Mouse (Mus musculus): ENCODE data around the gene Gm36864.
"Not testable (repeated sequence)": the region's sequence is repeated elsewhere in the genome, so short reads cannot be mapped to it uniquely, and the experiment has no call there.

Gm36864 gene

DNA sequence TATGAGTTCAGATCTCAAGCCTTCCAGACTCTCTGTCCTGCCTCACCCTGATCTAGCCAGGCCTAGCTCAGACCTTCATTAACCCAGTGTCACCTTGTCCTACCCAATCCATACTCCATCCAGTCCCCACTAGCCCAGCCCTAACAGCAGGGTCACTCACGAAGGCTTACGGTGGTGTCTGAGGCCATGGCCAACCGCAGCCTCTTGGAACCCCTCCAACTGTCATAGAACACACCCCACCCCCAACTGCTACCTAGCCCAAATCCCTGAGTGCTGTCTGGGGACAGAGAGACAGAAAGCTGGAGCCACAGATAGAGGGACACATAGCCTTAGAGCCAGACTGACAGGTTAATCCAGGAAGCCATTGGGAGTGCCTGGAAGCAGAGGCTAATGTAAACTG lies at the start of gene Gm36864:
Gm36864 (plus strand) TSS at position 269 of the 400 bp plus-strand sequence.
- no peak for DNase-seq

DNA sequence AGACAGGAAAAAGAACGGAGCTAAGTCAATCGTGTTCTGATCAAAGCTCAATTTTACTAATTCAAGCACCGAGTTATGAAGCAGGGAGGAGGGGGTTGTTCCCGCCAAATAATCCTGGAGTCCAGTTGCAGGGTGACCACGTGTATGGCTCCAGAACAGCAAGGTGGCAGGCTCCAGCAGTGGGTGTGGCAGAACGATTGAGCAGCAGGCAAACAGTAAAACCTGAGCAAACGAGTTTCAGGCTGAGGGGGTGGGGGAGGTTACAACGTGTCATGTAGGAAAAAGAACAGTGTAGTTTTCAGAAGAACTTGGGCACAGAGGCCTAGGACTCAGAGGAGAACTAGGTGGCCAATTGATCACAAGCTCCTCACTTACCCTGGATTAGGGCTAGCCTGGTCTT lies 49.5 kb upstream of the Gm36864 start:
- DNase-seq = peak in 1 of 2 experiments; percentile 65

DNA sequence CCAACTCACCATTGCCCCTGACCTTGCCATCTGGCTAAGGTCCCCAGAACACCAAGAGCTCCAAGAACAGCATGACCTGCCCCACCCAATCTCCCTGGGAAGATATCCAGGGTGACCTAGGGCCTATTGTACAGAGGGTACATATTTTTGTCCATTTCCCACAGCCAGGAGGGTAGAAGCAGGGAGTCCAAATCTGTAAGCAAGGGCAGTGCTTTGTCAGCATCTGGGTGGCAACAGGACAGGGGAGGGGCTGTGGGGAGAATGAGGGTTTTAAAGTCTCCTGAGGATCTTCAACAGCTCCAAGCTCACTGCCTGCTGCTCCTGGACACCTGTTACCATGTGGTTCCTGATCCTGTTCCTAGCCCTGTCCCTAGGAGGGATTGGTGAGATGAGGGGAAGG lies 48.0 kb upstream of the Gm36864 start, which contains the start of gene Klk1b24:
Klk1b24 (plus strand) TSS at position 301 of the 400 bp plus-strand sequence.
- not testable (repeated sequence) for DNase-seq

DNA sequence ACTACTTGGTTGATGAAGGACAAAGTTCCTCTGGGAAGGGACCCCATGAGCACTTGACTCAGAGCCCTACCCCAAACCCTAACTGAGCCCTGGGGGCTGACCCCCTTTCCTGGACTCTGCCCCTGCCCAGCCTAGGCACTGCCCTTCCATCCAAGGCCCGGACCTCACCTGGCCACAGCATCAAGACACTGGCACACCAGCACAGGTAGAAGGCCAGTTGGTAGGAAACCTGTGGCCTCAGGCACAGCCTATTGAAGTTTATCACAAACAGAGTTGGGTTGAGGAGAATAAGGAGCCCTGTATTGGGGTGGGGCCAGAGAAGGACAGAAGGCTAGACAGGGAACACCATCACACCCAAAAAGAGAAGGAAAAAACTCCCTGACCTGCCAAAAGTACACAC lies 42.5 kb upstream of the Gm36864 start:
- DNase-seq = not testable (repeated sequence)

DNA sequence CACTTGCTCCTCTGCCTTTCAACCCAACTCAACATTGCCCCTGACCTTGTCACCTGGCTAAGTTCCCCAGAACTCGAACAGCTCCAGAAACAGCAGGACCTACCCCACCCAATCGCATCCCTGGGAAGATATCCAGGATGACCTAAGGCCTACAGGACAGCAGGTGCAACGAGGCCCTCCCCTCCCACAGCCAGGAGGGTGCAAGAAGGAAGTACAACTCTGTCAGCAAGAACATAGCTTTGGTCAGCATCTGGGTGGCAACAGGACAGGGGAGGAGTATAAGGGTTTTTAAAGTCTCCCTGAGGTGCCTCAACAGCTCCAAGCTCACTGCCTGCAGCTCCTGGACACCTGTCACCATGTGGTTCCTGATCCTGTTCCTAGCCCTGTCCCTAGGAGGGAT lies 38.1 kb upstream of the Gm36864 start, which contains the start of gene Klk1b3:
Klk1b3 (plus strand) TSS at position 301 of the 400 bp plus-strand sequence.
- no peak for DNase-seq

DNA sequence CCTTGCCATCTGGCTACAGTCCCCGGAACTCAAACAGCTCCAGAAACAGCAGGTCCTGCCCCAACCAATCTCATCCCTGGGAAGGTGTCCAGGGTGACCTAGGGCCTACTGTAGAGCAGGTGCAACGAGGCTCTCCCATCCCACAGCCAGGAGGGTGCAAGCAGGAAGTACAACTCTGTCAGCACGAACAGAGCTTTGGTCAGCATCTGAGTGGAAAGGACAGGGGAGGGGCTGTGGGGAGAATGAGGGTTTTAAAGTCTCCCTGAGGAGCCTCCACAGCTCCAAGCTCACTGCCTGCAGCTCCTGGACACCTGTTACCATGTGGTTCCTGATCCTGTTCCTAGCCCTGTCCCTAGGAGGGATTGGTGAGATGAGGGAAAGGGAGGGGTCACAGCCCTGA lies 28.8 kb upstream of the Gm36864 start, which contains the start of gene Klk1b4:
Klk1b4 (plus strand) TSS at position 301 of the 400 bp plus-strand sequence.
- DNase-seq = not testable (repeated sequence)

DNA sequence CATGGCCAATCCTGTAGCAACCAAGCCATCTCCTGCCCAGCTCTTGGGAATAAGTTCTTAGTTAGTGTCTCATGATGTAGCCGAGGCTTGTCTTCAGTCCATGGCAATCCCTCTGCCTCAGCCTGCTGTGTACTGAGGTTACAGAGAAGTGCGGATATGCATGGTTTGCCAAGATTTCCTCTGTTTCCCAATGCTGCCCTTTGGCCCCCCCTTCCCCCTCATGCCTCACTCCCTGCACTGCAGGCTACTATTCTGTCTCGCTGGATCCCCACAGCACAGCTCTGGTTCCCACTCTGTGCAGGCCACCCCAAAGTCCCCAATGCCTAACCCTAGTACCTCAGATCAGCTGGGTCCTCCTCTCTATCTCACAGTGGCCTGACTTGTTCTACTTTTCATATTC lies 27.7 kb upstream of the Gm36864 start:
- DNase-seq = no peak

DNA sequence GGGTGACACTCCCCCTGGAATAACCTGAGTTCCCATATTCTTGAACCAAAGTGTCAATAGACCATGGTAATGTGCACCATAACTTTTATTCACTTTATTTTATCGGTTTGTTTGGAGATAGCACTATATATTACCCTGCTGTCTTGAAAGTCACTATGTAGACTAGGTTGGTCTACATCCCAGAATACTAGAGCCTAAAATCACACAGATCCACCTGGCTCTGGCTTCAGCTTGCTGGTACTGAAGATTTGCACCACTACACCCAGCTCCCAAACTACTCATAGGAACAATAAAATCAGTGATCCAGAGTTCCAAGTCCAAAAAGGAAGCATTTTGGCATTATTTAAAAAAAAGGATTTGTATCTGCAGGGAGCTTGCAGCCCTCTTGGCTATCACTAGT lies 20.3 kb upstream of the Gm36864 start, which contains the start of gene Klk1b5:
Klk1b5 (plus strand) TSS at position 301 of the 400 bp plus-strand sequence.
- no peak for DNase-seq

DNA sequence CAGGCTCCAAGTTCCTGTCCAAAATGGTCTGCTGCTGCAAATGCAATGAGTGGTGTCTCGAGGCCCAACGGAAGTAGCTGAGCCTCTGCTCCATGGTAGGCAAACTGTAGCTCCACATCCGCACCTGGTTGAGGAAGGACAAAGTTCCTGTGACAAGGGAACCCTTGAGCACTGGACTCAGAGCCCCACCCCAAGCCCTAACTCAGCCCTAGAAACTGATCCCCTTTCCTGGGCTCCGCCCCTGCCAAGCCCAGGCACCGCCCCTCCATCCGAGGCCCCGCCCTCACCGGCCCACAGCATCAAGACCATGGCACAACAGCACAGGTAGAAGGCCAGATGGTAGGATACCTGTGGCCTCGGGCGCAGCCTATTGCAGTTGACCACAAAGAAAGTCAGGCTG lies 14.4 kb upstream of the Gm36864 start:
- not testable (repeated sequence) for DNase-seq

DNA sequence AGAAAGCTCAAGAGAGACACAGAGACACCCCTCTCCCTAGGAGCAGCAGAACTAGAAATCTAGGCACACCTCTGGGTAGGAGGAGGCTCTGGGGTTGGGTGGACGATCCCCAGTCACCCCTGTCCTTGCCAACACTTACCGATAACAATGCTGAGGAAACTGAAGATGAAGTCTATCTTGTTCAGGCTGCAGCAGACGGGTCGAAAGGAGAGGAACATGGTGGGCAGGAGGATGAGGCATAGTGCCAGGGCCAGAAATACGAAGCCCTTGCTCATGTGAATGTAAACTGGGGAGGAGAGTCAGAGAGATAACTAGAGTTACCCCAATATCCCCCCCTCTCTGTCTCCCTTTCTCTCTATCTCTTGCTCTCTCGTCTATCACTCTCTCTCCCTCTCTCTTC lies 13.6 kb upstream of the Gm36864 start:
- not testable (repeated sequence) for DNase-seq

DNA sequence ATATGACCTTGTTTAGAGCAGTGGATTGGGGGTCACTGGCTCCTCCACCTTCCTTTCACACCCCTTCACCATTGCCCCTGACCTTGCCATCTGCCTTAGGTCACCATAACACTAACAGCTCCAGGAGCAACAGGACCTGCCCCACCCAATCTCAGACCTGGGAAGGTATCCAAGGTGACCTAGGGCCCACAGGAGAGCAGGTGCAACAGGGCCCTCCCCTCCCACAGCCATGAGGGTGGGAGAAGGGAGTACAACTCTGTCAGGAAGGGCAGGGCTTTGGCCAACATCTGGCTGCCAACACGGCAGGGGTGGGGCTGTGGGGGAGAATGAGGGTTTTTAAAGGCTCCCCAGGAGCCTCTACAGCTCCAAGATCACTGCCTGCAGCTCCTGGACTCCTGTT lies 10.9 kb upstream of the Gm36864 start, which contains the start of gene Klk1:
Klk1 (plus strand) TSS at position 285 of the 400 bp plus-strand sequence.
- peak; percentile 32 to 85 for DNase-seq

DNA sequence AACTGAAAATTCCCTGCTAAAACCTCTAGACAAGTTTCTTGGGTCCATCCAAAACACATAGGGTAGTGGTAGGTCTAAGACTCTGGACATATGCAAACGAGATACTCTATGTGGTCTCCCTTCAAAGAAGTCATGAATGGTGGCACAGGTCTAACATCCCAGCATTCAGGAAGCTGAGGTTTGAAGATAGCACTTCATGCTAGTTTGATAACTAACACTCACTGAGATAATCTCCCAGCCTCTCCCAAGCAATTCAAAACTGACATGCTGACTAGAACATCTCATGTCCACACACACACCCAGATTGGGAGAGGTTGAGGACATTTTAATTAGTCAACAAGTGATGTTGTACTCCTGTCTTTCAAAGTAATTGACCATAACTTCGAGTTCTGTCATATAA lies 3.9 kb downstream of the Gm36864 start:
- no peak for DNase-seq

DNA sequence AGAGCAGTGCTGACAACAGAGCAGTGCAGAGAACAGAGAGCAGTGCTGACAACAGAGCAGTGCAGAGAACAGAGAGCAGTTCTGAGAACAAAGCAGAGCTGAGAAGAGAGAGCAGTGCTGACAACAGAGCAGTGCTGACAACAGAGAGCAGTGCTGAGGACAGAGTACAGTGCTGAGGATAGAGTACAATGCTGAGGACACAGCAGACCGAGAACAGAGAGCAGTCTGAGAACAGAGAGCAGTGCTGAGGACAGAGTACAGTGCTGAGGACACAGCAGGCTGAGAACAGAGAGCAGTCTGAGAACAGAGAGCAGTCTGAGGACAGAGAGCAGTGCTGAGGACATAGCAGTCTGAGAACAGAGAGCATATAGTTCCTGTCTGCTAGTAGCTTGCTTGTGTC lies 4.7 kb downstream of the Gm36864 start:
- no peak for DNase-seq

DNA sequence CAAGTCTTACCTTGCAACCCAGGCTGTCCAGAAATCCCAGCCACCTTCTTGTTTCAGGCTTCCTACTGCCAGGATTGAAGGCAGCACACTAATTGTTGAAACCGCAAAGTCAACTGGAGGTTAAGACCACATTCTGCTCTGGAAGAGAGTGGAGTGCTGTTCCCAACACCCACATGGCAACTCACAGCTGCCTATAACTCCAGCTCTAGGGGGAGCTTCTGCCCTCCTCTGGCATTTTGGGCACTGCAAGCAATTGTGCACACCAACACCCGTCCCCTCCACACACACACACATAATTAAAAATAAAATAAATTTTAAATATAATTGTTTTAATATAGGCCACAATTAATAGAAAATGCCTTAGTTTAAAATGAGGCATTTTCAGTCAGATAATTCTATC lies 5.2 kb downstream of the Gm36864 start:
- DNase-seq = no peak

DNA sequence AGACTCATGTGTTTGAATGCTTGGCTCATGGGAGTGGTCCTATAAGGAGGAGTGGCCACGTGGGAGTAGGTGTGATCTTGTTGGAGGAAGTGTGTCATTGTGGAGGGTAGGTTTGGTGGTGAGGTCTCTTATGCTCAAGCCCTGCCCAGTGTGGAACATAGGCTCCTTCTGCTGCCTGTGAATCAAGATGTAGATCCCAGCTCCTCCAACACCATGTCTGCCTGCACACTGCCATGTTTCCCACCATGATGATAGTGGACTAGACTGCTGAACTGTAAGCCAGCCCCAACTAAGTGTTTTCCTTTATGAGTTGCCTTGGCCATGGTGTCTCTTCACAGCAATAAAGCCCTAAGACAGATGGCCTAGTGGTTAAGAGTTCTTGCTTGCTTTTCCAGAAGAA lies 8.1 kb downstream of the Gm36864 start:
- no peak for DNase-seq

DNA sequence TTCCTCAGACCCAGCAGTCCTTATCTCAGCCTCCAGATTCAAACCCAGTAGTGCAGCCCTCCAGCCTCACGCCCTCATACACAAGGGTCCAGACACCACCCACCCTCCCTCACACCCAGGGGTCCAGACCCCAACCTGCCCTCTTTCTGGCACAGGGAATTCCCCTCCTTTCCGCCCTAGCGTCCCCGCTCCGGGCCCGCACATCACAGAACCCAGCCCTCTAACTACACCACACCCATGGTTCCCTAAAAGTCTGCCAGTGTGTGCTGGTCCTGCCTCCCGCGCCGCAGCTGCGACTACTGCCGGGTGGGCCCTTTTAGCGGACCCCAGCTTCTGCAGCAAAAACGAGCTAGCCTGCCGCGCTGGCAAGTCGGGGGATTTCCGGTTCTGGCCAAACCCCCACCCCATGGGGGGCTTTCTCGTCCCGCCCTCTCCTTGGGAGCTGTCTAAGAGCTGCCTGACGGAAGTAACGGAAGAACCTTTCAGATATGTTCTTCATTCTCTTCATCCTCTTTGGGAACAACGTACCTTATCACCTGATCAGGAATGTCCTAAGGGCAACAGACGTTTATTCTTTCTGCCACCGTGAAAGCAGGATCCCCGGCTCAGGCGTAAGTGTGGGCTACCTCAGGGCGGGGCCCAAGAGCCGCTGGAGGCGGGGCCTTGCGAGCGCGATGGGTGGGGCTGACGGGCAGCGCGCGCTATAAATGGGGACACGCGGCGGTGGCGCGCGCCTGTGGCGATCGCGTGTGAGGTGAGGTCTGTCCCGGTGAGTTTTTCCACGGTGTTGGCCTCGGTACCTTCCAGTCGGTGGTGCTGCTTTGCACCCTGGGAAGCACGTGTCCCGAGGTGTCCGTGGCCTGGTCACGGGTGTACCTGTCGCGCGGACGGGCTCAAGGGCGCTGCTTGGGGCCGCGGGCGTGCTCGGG lies 10.3 kb downstream of the Gm36864 start, which contains the start of the genes 1700028J19Rik and 2410002F23Rik:
1700028J19Rik (minus strand) TSS at position 641 of the 929 bp plus-strand sequence.
2410002F23Rik (plus strand) TSS at position 668 of the 929 bp plus-strand sequence.
- DNase-seq = peak; percentile 91 to 93

DNA sequence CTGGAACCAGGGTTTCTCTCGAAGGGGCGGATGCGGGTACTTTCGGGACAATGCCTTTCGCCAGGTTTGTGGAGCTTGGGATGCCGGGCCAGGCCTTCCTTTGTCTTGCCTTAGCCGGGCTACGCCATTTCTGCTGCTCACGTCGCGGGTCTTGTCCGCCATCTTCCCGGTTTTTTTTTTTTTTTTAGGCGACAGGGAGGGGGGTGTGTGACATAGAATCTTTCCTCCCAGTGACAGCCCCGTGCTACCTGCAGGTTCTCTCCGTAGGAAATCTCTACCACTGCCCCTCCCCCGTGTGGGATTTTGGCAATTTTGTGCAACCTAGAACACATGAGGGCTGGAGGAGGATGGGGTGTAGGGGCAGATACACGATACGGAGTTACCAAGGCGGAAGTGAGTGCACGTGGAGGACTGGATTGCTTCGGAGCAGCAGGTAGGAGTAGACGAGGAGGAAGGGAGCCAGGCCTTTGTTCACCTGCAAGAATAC lies 11.1 kb downstream of the Gm36864 start:
- peak; percentile 18 to 55 for DNase-seq

DNA sequence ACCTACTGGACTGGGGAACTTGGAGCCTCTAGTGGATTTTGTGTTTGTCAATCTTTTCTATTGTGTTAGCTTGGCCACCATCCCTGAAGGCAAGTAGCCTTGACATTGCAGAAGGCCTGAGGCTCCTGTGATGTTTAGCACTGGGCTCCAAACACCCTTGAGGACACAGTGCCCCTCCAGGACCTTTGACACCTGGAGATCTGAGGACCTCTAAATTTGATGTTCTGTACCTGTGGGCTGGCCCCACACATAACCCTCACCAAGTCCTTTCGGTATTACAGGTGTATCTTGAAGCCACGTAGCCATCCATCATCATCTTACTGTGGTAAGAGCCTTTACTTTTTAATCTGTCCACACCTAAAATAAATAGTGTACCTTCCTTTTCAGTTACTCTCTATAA lies 12.0 kb downstream of the Gm36864 start:
- DNase-seq = no peak

DNA sequence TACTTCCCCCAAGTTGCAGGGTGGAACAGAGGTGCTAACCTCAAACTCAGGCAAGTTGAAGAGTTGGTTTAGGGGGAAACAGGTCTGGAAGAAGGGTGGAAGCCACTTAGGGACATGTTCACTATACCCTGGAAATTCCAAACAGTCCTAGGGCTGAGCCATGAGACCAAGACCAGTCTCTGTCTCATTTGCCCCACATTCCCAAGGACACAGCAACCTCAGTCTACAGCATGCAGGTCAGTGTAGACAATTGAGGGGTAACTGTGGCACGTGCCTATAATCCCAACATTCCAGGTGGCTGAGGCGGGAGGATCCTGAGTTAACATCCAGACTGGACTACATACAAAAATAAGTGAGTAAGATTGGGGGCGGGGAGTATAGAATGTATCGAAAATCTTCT lies 13.3 kb downstream of the Gm36864 start:
- DNase-seq = no peak

DNA sequence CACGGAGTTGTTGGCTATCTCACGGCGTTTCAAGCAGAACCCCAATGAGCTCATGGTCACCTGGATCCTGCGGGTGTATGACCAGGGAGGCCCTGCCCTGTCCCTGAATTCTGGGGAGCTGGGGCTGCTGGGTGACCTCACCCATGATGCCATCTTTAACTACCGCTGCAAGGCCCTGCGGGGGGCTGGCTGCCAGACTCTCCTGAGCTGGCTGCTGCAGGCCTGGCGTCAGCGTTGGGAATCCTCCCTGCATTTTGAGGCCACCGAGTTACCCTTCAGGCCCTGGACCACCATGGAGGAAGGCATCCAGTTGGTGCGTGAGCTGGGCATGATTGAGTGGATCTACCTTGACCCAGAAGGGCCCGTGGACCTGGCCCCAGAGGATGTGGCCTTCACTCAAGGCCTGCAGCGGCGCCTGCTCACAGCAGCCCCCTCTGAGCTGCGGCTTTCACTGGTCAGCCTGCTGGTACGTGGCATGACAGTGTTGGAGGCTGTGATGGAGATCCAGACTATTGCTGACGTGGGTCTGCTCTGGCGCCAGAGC lies 14.8 kb downstream of the Gm36864 start:
- DNase-seq = not testable (repeated sequence)

DNA sequence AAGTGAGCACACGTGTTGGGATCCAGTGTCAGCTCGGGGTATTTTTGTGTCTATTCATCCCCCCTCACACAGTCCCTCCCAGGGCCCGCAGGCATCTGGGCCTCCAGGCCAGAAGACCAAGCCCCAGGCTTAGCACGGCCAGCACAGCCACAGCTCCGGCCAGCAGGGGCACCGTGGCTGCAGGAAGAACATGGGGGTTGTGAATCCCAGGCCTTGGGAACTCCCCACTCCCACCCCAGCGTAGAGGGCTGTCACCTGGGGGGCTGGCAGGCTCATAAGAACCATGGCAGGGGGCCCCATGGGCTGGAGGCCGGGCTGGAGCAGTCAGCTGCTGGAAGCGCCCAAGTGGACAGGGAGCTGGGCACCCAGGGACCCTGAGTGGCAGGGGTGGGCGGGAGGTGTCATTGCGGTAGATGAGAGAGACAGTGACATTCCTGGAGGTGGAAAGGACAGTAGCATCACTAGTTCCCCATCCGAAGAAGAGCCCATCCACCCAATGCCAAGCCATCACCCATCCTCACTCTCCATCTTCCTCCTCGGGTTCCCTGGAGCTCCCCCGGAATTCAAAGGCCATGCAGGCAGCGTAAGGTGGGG lies 17.1 kb downstream of the Gm36864 start:
- DNase-seq = no peak

DNA sequence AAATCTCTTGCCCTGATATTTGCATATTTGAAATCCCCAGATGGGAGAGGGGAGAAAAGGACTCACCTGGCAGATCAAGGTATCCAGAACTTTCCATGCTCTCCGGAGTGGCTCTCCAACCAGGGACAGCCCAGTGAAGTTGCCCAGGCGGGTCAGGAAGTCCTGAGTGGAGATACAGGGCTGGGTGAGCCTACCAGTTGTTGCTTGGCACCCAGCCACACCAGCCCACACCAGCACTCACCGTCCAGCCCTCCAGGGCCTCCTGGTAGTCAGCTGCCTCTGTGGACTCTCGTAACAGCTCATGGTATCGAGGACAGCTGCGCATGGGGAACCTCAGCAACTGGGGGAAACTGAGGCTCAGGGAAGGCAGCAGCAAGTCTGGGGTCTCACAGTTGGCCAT lies 19.0 kb downstream of the Gm36864 start:
- no peak for DNase-seq

DNA sequence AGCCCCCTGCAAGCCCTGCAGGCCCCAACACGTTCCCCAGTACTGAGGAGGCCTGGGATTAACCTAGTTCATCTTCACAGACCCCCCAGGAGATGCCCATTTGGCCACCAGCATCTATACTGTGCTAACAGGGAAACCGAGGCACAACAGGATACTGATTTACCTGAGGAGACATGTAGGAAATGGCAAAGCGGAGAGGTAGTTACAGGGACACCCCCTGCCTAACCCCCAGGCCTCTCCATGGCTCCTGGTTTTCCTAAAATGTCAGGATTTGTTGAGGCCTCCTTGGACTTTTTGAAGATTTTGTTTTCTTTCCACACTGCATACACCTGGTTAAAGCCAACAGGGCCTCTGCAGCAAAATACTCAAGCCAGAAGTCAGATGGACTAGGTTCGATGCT lies 21.3 kb downstream of the Gm36864 start, which contains the start of gene Acp4:
Acp4 (minus strand) TSS at position 101 of the 400 bp plus-strand sequence.
- DNase-seq = no peak
